Mouse (Mus musculus) stomach, embryonic 15.5 days (tissue): Measurements from ENCODE around the gene Gm10964. TPM values are rescaled to one million over a fixed set of nuclear protein-coding genes. Genes with fewer than 3 reads are reported as not detected.

Experiments used
- ATAC-seq: fragments of 200-750 bp; cut with Nextera tagmentation; 2 replicates; pipeline ENCODE4 v1.8.0; 2017; ENCODE audit warnings: low read depth, moderate number of reproducible peaks, moderate TSS enrichment; ENCODE audit not compliant: insufficient read depth, low FRiP score
- H3K27ac ChIP-seq: fragments of 300-500 bp; sonication (generic); 2 replicates; pipeline ENCODE4 v1.5.1; 2015; ENCODE audit warnings: mild to moderate bottlenecking, inconsistent platforms
- H3K27me3 ChIP-seq: fragments of 300-500 bp; sonication (generic); replicated peaks from 2 replicates; pipeline ENCODE4 v1.6.1; 2015; ENCODE audit warnings: inconsistent platforms
- H3K36me3 ChIP-seq: fragments of 300-500 bp; sonication (generic); 2 replicates; pipeline ENCODE4 v1.6.1; 2015; ENCODE audit warnings: inconsistent platforms
- H3K4me1 ChIP-seq: fragments of 300-500 bp; sonication (generic); 2 replicates; pipeline ENCODE4 v1.6.1; 2015; ENCODE audit warnings: inconsistent platforms
- H3K4me2 ChIP-seq: fragments of 300-500 bp; sonication (generic); 2 replicates; pipeline ENCODE4 v1.6.1; 2015; ENCODE audit warnings: mild to moderate bottlenecking, inconsistent platforms
- H3K4me3 ChIP-seq: fragments of 300-500 bp; sonication (generic); replicated peaks from 2 replicates; pipeline ENCODE4 v1.5.1; 2015; ENCODE audit warnings: inconsistent platforms
- H3K9ac ChIP-seq: fragments of 300-500 bp; sonication (generic); 2 replicates; pipeline ENCODE4 v1.6.1; 2015; ENCODE audit warnings: inconsistent platforms
- H3K9me3 ChIP-seq: fragments of 300-500 bp; sonication (generic); 2 replicates; pipeline ENCODE4 v1.6.1; 2016; ENCODE audit warnings: inconsistent platforms
- WGBS: fragments of 180-500 bp; shearing (Covaris S2); methylation state at CpG from one replicate; pipeline ENCODE4 v1.1.7; 2015; 5-methylcytosine and 5-hydroxymethylcytosine counted together
- polyA plus RNA-seq: library from polyadenylated mRNA; unstranded; fragments of >200 nt; fragmentation: Nextera tagmentation; extraction: Ambion mirVana; gene quantifications from 2 replicates; pipeline ENCODE4 v1.2.1, GENCODE M21; 2015

The Gm10964 gene
- polyA plus RNA-seq, 1 experiment from 2014 or later, result not detected

- no peaks in the 10 kb centered on the region for H3K27me3 ChIP-seq
Measured at GRCm38 (mm10) chr3:103716774-103717760, 22.1 kb upstream of the Gm10964 start.

GRCm38 (mm10) chr3:103718728-103719127 is 20.4 kb upstream of the Gm10964 start:
- no peak overlapping the region for H3K9ac ChIP-seq
- H3K4me2 ChIP-seq, result no peak overlapping the region
- H3K27ac ChIP-seq, result no peak overlapping the region
- ATAC-seq, result no peak
- 78% methylated on average over 4 of the region's 4 CpGs for WGBS
- H3K4me3 ChIP-seq, result no peak overlapping the region
- peaks cover 18% of the 10 kb centered on the region; the same call in 1 of the 2 replicates for H3K4me1 ChIP-seq
- no peaks in the 10 kb centered on the region for H3K36me3 ChIP-seq
- H3K9me3 ChIP-seq, result no peaks in the 10 kb centered on the region
- no peaks in the 10 kb centered on the region for H3K27me3 ChIP-seq

More at GRCm38 (mm10) chr3:103716774-103717760, 22.1 kb upstream of the Gm10964 start:
- H3K36me3 ChIP-seq, result no peaks in the 10 kb centered on the region
- H3K4me1 ChIP-seq, result peaks cover 18% of the 10 kb centered on the region; the same call in 1 of the 2 replicates
- 40% methylated on average over 15 of the region's 15 CpGs for WGBS
- H3K9me3 ChIP-seq, result no peaks in the 10 kb centered on the region
- ATAC-seq, result no peak; the same call in 1 of the 2 replicates
- H3K4me2 ChIP-seq, result no peak overlapping the region
- no peak overlapping the region for H3K9ac ChIP-seq
- peak overlapping the region; percentile 66 for H3K27ac ChIP-seq
- H3K4me3 ChIP-seq, result no peak overlapping the region

- Histone ChIP-seq H3K4me2 (no peak overlapping the region), H3K27me3 (no peaks in the 10 kb centered on the region), H3K4me3 (no peak overlapping the region), H3K9me3 (no peaks in the 10 kb centered on the region), H3K36me3 (no peaks in the 10 kb centered on the region), H3K4me1 (0 out of 2 replicates have a peak, but pooled peaks cover 4% of the 10 kb centered on the region), H3K27ac (no peak overlapping the region), H3K9ac (no peak overlapping the region)
- no peak for ATAC-seq
- 56% methylated on average over 3 of the region's 3 CpGs for WGBS
Measured at GRCm38 (mm10) chr3:103724137-103724536, 15.0 kb upstream of the Gm10964 start.

GRCm38 (mm10) chr3:103726642-103727041 is 12.5 kb upstream of the Gm10964 start:
- 48% methylated on average over 3 of the region's 3 CpGs for WGBS
- Histone ChIP-seq H3K36me3 (no peaks in the 10 kb centered on the region), H3K27me3 (no peaks in the 10 kb centered on the region), H3K4me1 (no peaks in the 10 kb centered on the region), H3K27ac (no peak overlapping the region), H3K9me3 (no peaks in the 10 kb centered on the region), H3K4me2 (no peak overlapping the region), H3K4me3 (no peak overlapping the region), H3K9ac (no peak overlapping the region)
- ATAC-seq, result no peak

- no peaks in the 10 kb centered on the region for H3K4me1 ChIP-seq
- no peaks in the 10 kb centered on the region for H3K27me3 ChIP-seq
- no peak for ATAC-seq
- no peak overlapping the region for H3K9ac ChIP-seq
- no peaks in the 10 kb centered on the region for H3K36me3 ChIP-seq
- H3K4me3 ChIP-seq, result no peak overlapping the region
- no peak overlapping the region for H3K4me2 ChIP-seq
- no peak overlapping the region for H3K27ac ChIP-seq
- WGBS, result 28% methylated on average over 2 of the region's 2 CpGs
- H3K9me3 ChIP-seq, result no peaks in the 10 kb centered on the region
Measured at GRCm38 (mm10) chr3:103727813-103728326, 11.3 kb upstream of the Gm10964 start.

- Histone ChIP-seq H3K4me1 (peaks cover 14% of the 10 kb centered on the region), H3K4me2 (no peak overlapping the region), H3K36me3 (no peaks in the 10 kb centered on the region), H3K27me3 (no peaks in the 10 kb centered on the region), H3K4me3 (no peak overlapping the region), H3K9ac (no peak overlapping the region), H3K27ac (no peak overlapping the region), H3K9me3 (no peaks in the 10 kb centered on the region)
- 85% methylated on average over 9 of the region's 9 CpGs for WGBS
- ATAC-seq, result no peak
Measured at GRCm38 (mm10) chr3:103729850-103730249, 9.3 kb upstream of the Gm10964 start.

GRCm38 (mm10) chr3:103732116-103732515 is 7.0 kb upstream of the Gm10964 start:
- WGBS, result 82% methylated on average over 3 of the region's 3 CpGs
- H3K9me3 ChIP-seq, result no peaks in the 10 kb centered on the region
- H3K4me3 ChIP-seq, result no peak overlapping the region
- no peak overlapping the region for H3K27ac ChIP-seq
- no peaks in the 10 kb centered on the region for H3K27me3 ChIP-seq
- no peak overlapping the region for H3K4me2 ChIP-seq
- H3K4me1 ChIP-seq, result peaks cover 30% of the 10 kb centered on the region
- ATAC-seq, result no peak
- H3K9ac ChIP-seq, result no peak overlapping the region
- 0 out of 2 replicates have a peak, but pooled peaks cover 6% of the 10 kb centered on the region for H3K36me3 ChIP-seq

- peaks cover 30% of the 10 kb centered on the region for H3K4me1 ChIP-seq
- no peaks in the 10 kb centered on the region for H3K27me3 ChIP-seq
- H3K9me3 ChIP-seq, result no peaks in the 10 kb centered on the region
- H3K36me3 ChIP-seq, result 0 out of 2 replicates have a peak, but pooled peaks cover 6% of the 10 kb centered on the region
- no peak overlapping the region for H3K4me3 ChIP-seq
- no peak overlapping the region for H3K4me2 ChIP-seq
- ATAC-seq, result no peak
- 21% methylated on average over 2 of the region's 2 CpGs for WGBS
- peak overlapping the region; percentile 35; the same call in 1 of the 2 replicates for H3K27ac ChIP-seq
- H3K9ac ChIP-seq, result no peak overlapping the region
Measured at GRCm38 (mm10) chr3:103733176-103733575, 6.0 kb upstream of the Gm10964 start.

- Histone ChIP-seq H3K4me3 (peak overlapping the region; percentile 19; the same call in 1 of the 2 replicates), H3K9ac (no peak overlapping the region), H3K9me3 (no peaks in the 10 kb centered on the region), H3K4me2 (peak overlapping the region; percentile 52), H3K36me3 (0 out of 2 replicates have a peak, but pooled peaks cover 6% of the 10 kb centered on the region), H3K4me1 (peaks cover 30% of the 10 kb centered on the region), H3K27me3 (no peaks in the 10 kb centered on the region), H3K27ac (peak overlapping the region; percentile 94; the same call in 1 of the 2 replicates)
- 42% methylated on average over 19 of the region's 19 CpGs for WGBS
- no peak for ATAC-seq
Measured at GRCm38 (mm10) chr3:103733799-103734695, 5.1 kb upstream of the Gm10964 start.

- ATAC-seq, result no peak
- H3K9me3 ChIP-seq, result no peaks in the 10 kb centered on the region
- H3K27me3 ChIP-seq, result no peaks in the 10 kb centered on the region
- H3K4me2 ChIP-seq, result peak overlapping the region; percentile 52
- H3K4me3 ChIP-seq, result peak overlapping the region; percentile 42; the same call in 1 of the 2 replicates
- peak overlapping the region; percentile 29 for H3K9ac ChIP-seq
- H3K4me1 ChIP-seq, result peaks cover 30% of the 10 kb centered on the region
- H3K27ac ChIP-seq, result peak overlapping the region; percentile 94
- H3K36me3 ChIP-seq, result 0 out of 2 replicates have a peak, but pooled peaks cover 6% of the 10 kb centered on the region
- WGBS, result 14% methylated on average over 11 of the region's 11 CpGs
Measured at GRCm38 (mm10) chr3:103734696-103735519, 4.3 kb upstream of the Gm10964 start.
